Mouse (Mus musculus) embryonic fibroblast, embryonic 13.5 days (primary cell): ENCODE measurements at regions not wholly inside any gene's neighbourhood (a gene's known extent, or its start where the extent isn't known, plus 50 kb on each side); places are given as distances from the start of the nearest gene placed in this dataset.

ENCODE experiments used
- CTCF ChIP-seq: IDR thresholded peaks from 2 replicates; pipeline ENCODE4 v1.5.1; 2011; ENCODE audit warnings: mild to moderate bottlenecking, control low read depth, low read length, moderate library complexity, borderline replicate concordance; ENCODE audit not compliant: insufficient read depth
- POLR2A ChIP-seq: IDR thresholded peaks from 2 replicates; pipeline ENCODE4 v1.6.1; 2011; ENCODE audit warnings: low read depth, mild to moderate bottlenecking, control low read depth, low read length, moderate library complexity

DNA sequence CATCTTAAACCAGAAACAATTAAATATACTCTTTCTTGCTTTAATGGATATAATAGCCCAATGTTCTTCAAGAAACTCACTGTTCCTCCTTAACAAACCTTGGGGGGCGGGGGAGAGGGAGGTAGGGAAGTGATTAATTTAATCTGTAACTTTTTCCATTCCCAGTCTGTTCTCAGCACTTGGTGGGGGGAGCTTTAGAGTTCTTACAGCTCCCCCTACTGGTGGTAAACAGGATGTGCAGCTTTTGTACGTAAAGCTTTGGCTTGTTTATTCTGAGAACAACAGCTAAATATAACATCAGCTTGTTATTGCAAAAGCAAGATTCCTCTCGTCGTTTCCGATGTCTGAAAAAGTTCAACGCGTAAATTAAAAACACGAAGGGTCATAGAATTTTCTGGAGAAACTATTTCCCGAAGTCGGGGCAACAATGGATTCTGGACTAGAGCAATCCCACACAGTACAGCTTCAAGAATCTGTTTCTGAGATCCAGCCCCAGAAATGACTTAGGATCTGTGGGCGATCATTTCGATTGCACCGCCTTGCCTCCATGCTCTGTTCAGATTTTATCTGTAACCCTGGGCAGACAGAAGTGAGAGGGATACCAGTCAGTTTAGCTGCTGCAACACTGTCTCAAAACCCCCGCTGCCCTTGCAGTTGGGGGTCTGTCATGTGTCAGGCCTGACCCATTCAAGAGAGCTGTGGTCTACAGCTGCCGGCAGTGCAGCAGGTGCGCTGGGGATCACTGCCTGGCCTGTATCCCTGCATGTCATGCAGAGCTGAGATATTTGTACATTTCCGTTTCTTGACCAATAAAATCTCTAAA, 183.1 kb upstream of the Ednrb start:
- TF ChIP-seq CTCF (no peak), POLR2A (no peak)
